Mouse (Mus musculus) ES-Bruce4 (cell line): Measurements from ENCODE around the gene Mme.

ENCODE experiments used
- CTCF ChIP-seq: IDR thresholded peaks from one replicate; pipeline ENCODE4 v1.8.1; 2011; ENCODE audit warnings: low read depth, low read length
- EP300 ChIP-seq: IDR thresholded peaks from 2 replicates; pipeline ENCODE4 v1.6.1; 2011; ENCODE audit warnings: low read depth, low read length; ENCODE audit not compliant: insufficient read depth
- POLR2A ChIP-seq: IDR thresholded peaks from one replicate; pipeline ENCODE4 v1.8.1; 2011; ENCODE audit warnings: low read length; ENCODE audit not compliant: insufficient read depth

DNA sequence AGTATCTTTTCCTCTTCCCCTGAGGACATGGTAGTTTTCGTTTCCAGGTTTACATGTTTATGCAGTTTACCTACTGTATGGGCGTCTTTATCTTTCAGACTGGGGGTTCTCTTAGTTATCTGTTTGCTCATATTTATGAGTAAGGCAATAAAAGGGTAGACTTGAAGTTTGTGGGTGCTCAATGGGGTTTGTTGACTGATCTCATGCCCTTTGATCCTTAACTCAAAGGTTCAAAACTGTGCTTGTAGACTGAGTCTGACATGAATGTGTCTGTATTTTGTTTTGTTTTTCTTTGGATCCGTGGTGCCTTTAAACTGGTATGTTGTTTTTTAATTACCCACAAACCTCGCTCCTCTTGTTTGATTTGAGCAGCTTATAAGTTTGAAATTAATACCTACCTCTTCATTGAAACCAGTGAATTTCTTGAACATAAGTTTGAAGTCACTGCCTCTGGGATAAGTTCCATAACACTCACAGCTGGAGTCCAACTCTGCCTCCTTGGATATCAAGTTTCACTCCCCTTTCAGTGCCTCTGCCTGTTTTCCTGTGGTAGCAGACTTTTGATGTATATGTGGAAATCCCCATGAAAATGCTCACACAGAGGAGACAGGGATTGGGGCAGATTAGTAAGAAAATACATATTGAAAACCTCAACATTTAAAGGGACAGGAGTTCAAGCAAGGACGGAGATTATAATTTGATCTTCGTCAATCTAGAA is 171.0 kb downstream of the Mme start:
- TF ChIP-seq CTCF: no peak
- TF ChIP-seq EP300: no peak
- TF ChIP-seq POLR2A: no peak
